Mouse (Mus musculus) brain, embryonic 14.5 days (tissue): Measurements from ENCODE around the gene Atp6v1b1.

Experiments
- CTCF ChIP-seq: fragments of 200-500 bp; IDR thresholded peaks from 2 replicates; pipeline ENCODE4 v1.5.1; 2012; ENCODE audit warnings: inconsistent platforms, mild to moderate bottlenecking, moderate library complexity, borderline replicate concordance; ENCODE audit not compliant: insufficient read depth, insufficient read length; ENCODE audit errors: extremely low read depth
- POLR2A ChIP-seq: fragments of 200-500 bp; IDR thresholded peaks from 2 replicates; pipeline ENCODE4 v1.6.1; 2012; ENCODE audit warnings: mild to moderate bottlenecking, inconsistent platforms, borderline replicate concordance; ENCODE audit not compliant: poor library complexity, insufficient read depth, insufficient read length, severe bottlenecking; ENCODE audit errors: extremely low read depth

- TF ChIP-seq CTCF (no peak), POLR2A (no peak)
These were observed 35.5 kb downstream of the Atp6v1b1 start for GRCm38 (mm10) chr6:83778306-83778705.
